Mouse (Mus musculus) adrenal gland, adult 18-20 months (tissue): ENCODE data around the gene Adamtsl1. TPM values are rescaled to one million over a fixed set of nuclear protein-coding genes. Genes with fewer than 3 reads are reported as not detected.

Source experiments
- DNase-seq, 2 experiments: peaks; one replicate each; pipeline ENCODE4 v3.0.0; 2021 to 2022; ENCODE audit warnings: low spot score in 2 of 2
- total RNA-seq, 2 experiments: library from RNA; stranded (reverse); gene quantifications; 1 replicate in 1 of 2; 2 replicates in 1 of 2; pipeline ENCODE4 v1.2.3; 2021

Adamtsl1 gene
- total RNA-seq, 2 experiments from 2014 or later: 10.2 to 15.8 TPM

DNA sequence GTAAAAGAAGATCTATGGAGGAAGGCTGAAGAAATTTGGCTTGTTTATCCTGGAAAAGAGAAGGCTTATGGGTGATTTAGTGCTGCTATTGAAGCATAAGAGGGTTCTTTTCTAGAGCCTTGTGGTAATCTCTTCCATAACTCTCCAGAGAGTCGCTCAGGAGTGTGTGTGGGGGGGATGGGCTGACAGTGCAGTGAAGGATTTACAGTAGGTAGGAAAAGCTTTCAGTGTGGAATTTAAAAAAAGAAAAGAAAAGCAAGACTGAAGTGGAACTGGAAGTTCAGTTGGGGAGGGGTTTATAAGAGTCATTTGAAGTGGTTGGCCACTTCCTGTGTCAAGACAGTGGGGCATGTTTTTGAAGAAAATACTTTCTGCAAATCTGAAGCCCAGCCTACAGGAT lies 155.8 kb downstream of the Adamtsl1 start:
- no peak for DNase-seq

DNA sequence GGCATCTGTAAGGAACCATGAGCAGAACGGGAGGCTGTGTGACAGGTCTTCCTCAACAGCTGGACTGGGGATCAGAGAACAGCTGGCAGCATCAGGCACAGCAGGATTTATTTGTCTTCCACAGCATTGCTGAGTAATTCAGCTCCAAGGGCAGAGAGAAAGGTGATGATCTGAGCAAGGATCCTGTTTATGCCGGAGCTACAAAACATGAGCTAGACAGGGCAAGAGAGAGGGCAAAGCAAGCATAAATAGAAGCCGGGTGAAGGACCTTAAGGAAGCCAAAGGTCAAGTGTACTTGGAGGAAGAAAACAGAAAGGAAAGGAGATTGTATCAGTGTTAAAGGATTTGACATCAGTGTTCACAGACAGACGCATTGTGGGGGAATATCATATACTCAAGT lies 158.3 kb downstream of the Adamtsl1 start:
- DNase-seq: no peak

DNA sequence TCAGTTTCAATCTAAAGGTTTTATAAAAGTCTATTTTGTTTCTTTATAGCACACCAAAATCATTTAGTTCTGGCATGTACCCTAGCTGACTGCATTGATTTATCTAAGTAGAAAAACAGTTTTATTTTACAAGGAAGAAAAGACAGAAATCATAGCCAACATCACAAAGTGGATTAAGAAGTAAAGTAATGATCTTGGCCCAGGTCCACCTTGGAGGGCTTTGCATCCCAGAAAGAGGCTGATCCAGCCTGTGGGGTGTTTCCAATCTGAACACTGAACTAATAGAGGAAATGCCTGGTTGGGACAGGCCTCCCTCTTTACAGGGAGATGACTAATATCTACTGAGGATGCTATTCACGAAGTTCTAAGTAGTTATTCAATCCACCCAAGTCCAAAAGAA lies 163.6 kb downstream of the Adamtsl1 start:
- DNase-seq: no peak

DNA sequence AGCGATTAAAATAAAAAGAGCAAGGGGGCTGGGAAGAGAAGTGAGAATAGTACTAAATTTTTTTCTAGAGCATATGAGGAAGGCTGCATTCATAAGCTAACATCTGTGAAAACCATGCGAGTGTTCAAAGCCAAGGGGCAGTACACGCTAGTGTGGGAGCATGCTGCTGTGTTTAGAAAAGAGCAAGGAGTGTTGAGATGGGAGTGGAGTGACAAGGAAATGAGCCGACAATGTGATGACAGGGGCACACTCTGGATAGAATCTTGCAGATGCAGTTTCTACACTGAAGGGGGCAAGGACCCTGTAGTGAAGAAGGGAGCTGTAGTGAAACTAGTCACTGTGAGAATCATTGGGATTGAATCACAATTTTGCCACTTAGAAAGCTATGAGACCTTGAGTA lies 172.2 kb downstream of the Adamtsl1 start:
- no peak for DNase-seq

DNA sequence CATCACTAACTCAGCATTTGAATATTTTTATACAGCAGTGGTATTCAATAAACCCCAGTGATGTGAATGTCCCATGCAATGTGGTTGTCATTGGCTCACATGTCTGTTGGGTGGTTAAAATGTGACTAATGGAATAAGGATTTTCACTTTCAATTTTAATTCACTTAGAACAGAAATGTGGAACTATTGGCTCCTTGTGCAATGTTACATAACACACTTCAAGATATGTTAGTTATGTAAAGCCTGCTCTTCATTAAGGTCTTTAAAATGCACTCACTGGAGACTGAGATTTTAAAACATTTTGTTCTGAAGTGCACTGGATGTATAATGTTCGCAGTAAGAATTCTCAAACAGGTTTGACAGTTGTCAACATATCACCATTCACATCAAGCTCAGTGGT lies 181.3 kb downstream of the Adamtsl1 start:
- no peak for DNase-seq

DNA sequence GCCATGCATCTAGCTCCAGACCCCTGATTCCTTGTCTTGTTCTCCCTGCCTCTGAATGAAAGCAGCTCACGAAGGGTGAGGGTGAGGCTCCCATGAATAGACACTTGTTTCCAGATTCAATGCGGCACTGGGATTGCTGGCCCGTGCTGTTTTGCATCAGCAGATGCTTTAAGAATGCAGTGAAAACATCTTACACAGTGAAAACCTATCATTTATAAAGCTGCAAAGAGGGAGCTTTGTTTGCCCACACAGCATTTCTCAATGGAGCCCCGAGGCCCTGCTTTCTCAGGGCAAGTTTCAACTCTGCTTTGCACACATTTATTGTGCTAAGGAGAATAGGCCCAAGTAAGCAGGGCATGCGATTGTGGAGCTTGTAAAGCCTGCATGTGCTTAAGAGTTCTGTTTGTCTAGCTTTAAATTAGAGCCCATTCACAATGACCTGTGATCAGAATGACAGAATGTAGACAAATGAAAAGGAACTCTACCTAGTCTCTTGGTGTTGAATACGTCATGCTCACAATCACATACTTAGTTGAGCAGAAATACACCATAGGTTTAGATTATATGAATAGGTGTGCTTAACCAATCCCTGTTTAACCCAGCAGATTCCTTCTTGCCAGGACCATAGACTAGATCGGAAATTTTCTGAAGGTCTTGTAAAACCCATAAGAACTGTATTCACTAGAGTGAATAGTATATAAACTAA lies 193.5 kb downstream of the Adamtsl1 start:
- DNase-seq: no peak

DNA sequence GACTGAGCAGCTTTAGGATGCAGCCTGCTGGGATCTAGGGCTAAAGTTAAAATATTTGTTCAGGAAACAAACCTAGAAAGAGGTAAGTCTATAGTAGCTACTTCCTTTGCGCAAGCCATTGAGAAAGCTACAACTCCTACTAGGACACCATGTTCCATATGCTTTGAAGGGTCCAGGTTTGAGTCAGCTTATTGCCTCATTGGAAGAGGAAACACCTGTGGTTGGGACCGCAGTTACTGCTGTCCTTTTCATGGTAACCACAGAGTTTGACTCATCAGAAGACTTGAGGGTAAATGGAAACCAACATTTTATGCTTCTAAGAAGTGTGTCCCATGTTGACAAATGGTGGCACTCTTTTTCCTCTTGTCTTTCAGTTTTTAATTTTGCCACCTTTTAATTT lies 195.7 kb downstream of the Adamtsl1 start:
- no peak for DNase-seq

DNA sequence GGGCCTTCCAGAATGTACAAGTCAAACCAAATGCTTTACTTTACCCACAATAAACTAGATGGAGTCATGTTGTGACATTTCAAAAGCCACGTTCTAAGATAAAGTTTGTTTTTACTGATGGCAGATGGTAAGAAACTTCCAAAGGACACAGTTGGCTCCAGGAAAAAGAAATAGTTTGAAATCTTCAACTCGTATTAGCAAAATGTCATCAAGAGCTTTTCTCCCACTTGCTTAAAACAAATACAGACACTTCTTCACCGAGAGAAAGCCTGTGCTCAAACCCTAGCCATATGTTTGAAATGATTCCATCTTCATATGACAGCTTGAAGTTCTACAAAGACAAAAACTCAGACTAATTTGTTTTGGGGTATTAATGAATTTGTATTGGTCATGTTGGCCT lies 211.0 kb downstream of the Adamtsl1 start:
- no peak for DNase-seq

DNA sequence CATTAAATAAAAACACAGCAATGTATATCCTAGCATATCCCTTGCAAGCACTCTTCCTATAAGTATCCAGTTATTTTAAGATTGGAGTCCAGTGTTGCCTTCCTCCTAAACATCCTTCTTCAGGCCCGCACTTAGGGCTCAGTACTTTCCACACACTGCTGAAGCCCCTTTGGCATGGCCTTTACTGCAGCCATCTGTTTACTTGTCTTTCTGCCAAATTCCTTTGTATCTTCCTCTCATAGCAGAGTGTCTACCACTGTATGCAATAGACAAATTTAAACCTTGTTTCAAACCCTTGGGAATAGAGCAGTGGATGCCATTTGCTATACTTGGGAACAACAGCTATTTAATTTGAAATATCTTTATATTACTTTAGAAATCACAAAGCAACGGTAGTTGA lies 213.8 kb downstream of the Adamtsl1 start:
- no peak for DNase-seq

DNA sequence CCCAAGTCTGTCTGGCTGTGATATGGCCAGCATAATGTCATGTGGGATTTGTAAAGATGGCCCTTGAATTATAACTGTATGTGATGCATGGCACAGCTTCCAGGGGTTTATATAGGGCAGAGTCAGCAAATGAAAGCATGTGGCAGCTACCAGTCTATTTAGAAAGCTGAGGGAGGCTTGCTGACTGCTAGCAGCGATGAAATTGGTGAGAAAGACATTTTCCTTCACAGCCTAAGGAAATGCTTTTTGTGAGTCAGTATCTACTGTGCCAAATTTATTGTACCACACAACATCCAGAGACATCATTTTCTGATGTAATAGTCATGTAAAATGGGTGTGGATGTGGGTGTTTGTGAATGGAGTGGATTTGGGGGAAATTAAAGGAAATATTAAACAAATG lies 214.4 kb downstream of the Adamtsl1 start:
- DNase-seq: no peak

DNA sequence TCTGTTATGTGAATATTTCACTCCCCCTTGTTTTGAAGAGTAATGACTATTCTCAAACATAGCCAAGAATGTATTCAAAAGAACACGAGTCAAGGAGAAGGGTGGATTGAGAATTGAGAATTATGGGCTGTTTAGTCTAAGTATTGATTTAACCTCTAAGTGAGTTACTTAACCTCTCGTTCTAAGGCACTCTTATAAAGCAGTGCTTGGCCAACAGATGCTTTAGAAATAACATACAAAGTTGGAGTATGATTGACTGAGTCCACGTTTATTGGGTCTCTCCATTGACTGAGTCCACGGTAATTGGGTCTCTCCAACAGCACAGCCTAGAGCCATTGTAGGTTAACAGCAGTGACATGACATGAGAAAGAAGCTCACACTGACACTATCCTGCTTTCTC lies 226.5 kb downstream of the Adamtsl1 start:
- DNase-seq: no peak

DNA sequence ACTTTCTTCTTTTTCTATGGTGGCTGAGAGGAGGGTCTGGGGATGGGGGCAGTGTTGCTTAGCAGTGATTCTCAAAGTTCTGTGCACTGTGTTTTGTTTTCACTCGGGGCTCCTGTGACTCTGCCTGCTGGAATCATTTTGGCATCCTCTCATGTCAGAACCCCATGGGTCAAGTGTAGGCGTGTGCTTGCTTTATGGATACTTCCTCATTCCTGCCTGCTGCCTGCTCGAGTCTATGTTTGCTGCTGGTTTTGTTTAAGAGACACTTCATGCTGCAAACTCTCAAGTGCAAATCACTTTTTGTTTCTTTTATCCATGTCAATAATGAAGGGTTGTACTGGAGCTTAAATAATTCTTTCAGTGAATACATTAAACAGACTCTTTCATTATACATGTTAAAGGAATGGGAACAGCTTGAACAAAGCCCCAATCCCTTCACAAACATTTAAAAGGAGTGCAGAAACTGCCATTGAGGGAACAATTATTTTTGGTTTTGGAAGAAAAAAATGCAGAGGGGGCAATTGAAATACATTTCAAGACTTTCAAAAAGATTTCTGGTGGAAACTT lies 227.9 kb downstream of the Adamtsl1 start:
- DNase-seq: no peak

DNA sequence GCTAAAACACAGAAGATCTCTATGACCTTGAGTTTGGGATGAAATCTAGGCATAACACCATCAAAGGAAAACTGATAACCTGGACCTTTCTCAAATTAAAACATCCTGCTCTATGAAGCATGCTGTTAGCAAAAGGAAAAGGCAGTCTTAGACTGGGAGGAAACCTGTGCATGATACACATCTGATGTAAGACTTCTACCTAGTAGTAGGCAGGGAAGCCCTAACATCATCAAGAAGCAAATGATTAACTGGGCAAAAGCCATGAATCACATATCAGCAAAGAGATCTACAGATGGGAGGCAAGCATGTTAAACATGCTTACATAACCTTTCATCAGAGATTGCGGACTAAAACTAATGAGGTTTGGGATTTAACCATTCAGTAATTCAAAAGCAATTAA lies 229.5 kb downstream of the Adamtsl1 start:
- DNase-seq: no peak

DNA sequence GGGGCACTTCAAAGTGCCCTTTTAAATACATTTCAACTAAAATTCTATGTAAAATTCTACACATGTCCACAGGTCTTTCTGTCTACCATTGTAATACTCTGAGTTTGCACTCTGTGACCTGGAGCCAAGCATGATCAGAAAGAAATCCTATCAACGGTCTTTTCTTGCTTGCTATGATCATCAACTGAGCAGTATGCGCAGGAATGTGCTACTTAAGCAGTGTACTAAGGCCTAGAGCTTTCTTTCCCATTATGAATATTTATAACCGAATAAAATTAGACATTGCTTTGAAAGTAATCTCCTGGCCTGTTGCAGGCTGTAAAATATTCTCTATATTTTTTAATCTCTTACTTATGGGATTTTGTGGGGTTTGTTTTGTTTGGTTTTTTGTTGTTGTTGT lies 248.7 kb downstream of the Adamtsl1 start:
- no peak for DNase-seq

DNA sequence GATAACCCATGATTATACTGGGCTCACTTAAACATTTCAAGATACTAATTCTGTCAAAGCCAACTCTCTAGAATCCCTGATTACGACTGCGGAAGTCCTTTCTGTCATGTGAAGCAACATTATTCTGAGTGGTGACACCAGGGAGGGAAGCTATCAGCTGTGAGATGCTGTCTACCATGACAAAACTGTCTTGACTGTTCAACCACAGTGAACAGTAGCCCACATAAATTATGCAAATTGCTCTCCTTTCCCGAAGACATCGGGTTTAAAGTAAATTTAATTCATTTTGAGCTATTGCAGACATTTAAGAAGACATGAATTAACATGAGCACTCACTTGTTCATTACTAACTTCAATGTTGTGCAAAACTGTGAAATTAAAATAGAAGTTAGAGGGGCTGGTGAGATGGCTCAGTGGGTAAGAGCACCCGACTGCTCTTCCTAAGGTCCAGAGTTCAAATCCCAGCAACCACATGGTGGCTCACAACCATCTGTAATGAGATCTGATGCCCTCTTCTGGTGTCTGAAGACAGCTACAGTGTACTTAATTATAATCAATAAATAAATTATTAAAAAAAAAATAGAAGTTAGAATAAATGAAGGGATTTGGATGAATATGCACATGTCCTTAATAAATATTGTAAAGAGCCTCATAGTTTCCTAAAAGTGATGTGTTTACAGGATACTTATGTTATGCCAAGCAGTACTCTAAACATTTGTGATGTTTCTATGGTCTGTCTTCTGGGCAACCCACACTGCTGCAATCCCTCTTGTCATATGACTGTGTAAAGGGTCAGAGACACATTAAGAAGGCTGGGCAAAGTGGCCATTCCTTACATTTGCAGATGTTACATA lies 249.4 kb downstream of the Adamtsl1 start:
- no peak for DNase-seq

DNA sequence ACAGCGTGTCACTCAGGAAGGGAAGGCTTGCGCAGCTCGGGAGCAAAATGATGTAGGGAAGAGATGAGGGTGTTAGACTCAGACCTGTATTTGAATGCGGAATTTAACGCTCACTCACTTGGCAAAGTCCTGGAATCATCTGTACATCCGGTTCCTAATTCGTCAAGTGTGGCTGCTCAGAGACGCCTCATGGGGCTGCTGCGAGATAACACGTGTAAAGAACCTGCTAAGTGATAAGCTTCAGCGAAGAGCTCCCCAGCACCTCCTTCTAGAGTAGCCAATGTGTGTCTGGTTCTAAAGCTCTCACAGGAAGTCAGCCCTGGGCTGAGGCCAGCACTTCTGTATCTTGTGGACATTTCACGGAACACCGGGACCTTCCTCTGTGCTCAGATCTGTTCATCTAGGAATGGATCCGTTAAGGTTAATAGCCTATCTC lies 250.1 kb downstream of the Adamtsl1 start:
- DNase-seq: no peak

DNA sequence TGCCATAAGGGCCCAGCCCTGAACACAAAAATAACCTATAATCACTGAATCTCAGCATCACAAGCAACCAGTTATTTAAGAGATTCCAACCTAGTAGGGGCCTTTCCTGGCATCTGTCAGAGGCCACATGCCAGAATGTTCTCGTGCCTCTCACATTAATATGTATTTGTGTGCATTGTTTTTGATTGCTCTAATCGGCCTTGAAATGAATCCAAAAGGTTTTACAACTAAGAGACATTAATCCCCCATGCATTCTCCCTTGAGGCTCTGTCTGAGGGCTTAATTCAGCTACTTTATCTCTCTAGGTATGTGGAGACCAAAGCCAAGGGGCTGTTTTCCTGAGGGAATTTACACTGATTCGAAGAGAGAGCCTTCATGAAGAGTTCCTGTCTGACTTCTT lies 250.5 kb downstream of the Adamtsl1 start:
- no peak for DNase-seq

DNA sequence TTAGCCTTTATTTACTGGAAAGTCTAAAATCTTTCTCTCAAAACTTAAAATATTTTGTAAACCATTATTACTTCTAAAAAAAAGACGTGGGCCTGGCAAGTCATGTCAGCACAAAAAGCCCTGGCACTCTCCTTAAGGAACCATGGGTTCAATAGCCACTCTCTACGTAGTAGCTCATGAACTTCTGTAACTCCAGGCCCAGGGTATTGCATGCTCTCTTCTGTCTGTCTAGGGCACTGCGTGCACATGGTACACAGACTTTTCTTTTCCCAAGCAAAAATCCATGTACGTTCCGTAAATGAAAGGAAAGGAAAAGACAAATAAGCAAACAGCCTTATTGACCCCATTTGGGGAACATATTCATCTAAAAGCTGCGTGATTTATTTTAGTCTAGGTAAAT lies 253.7 kb downstream of the Adamtsl1 start:
- DNase-seq: no peak

DNA sequence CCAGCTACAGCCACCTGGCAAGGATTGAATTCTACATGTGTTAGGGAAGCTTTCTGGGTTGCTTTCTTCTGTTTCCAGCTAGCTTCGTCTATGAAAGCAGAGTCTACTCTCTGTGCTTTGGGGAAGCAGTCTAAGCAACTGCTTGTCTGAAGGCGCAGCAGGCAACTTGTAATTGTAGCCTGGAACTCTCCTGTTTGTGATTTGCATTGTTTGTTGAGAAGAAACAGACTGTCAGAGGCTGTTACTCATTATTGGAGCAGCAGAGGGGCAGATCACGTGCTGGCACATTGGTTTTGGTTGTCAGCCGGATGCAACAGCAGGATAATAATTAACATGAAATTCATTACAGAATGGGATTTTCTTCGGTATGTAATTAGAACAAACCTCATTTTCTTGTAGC lies 254.1 kb downstream of the Adamtsl1 start:
- DNase-seq: no peak

DNA sequence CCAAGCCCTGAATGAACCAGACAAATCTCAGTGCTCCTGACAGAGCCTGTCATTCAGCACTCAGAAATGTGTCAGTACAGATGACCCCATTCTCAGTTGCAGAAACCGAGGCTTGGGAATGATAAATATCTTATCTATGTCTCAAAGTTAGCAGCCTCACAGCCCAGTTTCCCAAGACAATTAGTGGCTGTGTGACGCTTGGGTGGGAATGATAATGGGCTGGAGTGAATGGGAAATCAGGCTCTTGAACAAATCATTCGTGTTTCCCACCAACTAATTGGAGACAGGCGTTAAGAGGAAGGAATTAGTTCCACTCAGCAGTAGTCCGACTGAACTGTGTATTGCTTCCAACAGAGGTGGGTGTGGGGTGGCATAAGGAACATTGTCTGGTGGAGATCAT lies 268.5 kb downstream of the Adamtsl1 start:
- no peak for DNase-seq

DNA sequence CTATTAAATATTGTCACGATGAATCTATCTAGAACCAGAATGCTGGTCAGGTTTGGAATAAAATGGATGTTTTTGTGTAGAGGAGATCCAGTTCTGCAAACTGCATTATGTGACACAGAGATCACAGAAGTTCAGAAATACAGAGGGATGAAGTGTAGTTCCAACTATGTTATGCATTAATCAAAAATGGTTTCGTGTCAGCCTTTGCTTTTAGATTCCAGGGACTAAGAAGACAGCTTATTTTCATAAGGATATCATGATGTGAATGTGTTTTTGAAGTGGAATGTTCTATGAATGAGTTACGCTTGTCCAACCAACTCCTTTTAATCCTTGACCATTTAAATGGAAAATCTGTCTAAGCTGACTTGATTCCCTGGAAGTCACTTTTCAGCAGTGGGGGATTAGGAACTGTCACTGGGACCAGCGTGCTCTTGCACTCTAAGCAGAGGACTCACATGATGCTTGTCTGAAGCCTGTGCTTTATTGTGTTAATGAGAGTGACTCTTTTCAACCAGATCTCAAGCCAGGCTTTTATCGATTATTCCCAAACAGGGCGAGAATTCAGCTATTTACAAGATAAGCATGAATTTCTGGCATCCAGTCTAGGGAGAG lies 269.9 kb downstream of the Adamtsl1 start:
- no peak for DNase-seq

DNA sequence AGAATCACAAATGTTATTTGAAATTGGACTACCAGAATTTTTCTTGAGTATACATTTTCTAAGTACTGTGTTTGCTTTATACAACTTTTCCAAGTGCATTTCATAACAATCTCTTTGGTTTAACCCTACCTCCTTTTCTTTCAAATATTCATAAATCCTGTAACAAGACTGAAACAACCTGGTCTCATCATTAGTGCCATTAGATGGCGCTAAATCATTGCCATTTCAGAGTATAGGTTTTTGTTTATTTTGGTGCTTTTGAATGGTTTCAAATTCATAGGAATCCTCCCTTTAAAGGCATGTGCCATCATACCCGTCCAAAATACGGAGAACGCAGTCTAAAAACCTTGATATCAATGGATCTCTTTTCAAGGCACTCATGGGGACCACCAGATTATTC lies 270.5 kb downstream of the Adamtsl1 start:
- no peak for DNase-seq
